ENCODE assay signal across 14 mouse cellular contexts in genomic region chr11:94941121-94941520, GRCm38 (mm10). TPM values are rescaled to one million over a fixed set of nuclear protein-coding genes. Genes with fewer than 3 reads are reported as not detected.
DNase-seq lines count a peak whose midpoint lies in the region; ATAC-seq and TF ChIP-seq lines count a peak whose summit lies in the region.
"Had no signal": no experiment of that assay in that cellular context is flagged by ENCODE, and none has a peak within 500 bp of the region (broad histone marks: within the 10 kb centered on the region; RNA-seq: fewer than 3 reads in every experiment).

No protein-coding gene starts in this region.

- TF ChIP-seq EP300 in stomach, postnatal 0 days (optimal IDR thresholded peaks at IDR 0.05) = no peak

- no peak overlapping the region for H3K4me3 ChIP-seq in kidney, embryonic 14.5 days (ENCODE audit: low read length)
- peak overlapping the region; percentile 19; the same call in 1 of the 2 replicates for H3K4me3 ChIP-seq in thymus, adult 2 months (ENCODE audit: control insufficient read depth, insufficient read depth, low read length)
- H3K4me3 ChIP-seq in stomach, postnatal 0 days (ENCODE audit: low read depth, low read length) = no peak overlapping the region
- no peak overlapping the region for H3K4me3 ChIP-seq in forebrain, embryonic 16.5 days (replicated peaks; ENCODE audit: low read length)

- peaks cover 3% of the 10 kb centered on the region; the same call in 1 of the 2 replicates for H3K27me3 ChIP-seq in kidney, embryonic 14.5 days (ENCODE audit: control insufficient read depth, insufficient read depth, low read length)
- peaks cover 3% of the 10 kb centered on the region; the same call in 1 of the 2 replicates for H3K27me3 ChIP-seq in thymus, adult 2 months (ENCODE audit: control insufficient read depth, insufficient read depth, low read length)
- H3K27me3 ChIP-seq in stomach, postnatal 0 days (ENCODE audit: control insufficient read depth, insufficient read depth, low read length) = no peaks in the 10 kb centered on the region
- H3K27me3 ChIP-seq in forebrain, embryonic 16.5 days (replicated peaks; ENCODE audit: control insufficient read depth, insufficient read depth, low read length) = peaks cover 20% of the 10 kb centered on the region

- H3K4me2 ChIP-seq in kidney, embryonic 14.5 days (replicated peaks; ENCODE audit: low read depth, low read length) = no peak overlapping the region
- H3K4me2 ChIP-seq in stomach, postnatal 0 days (replicated peaks; ENCODE audit: low read depth) = no peak overlapping the region
- H3K4me2 ChIP-seq in forebrain, embryonic 16.5 days (ENCODE audit: low read length) = no peak overlapping the region

- H3K9ac ChIP-seq in kidney, embryonic 14.5 days (ENCODE audit: low read depth, low read length) = no peak overlapping the region
- H3K9ac ChIP-seq in stomach, postnatal 0 days (ENCODE audit: low read length) = no peak overlapping the region
- no peak overlapping the region for H3K9ac ChIP-seq in forebrain, embryonic 16.5 days (replicated peaks; ENCODE audit: low read depth, low read length)

- 51% methylated on average over 9 of the region's 9 CpGs for WGBS in kidney, embryonic 14.5 days
- 35% methylated on average over 9 of the region's 9 CpGs for WGBS in thymus, adult 2 months
- WGBS in stomach, postnatal 0 days = 38% methylated on average over 9 of the region's 9 CpGs
- WGBS in forebrain, embryonic 16.5 days = 42% methylated on average over 9 of the region's 9 CpGs

- H3K4me1 ChIP-seq in kidney, embryonic 14.5 days (ENCODE audit: control insufficient read depth, insufficient read depth, low read length) = 0 out of 2 replicates have a peak, but pooled peaks cover 14% of the 10 kb centered on the region
- H3K4me1 ChIP-seq in thymus, adult 2 months (replicated peaks; ENCODE audit: control insufficient read depth, insufficient read depth, low read length) = peaks cover 7% of the 10 kb centered on the region
- 0 out of 2 replicates have a peak, but pooled peaks cover 2% of the 10 kb centered on the region for H3K4me1 ChIP-seq in stomach, postnatal 0 days (replicated peaks; ENCODE audit: control insufficient read depth, insufficient read depth)
- peaks cover 14% of the 10 kb centered on the region for H3K4me1 ChIP-seq in forebrain, embryonic 16.5 days (replicated peaks; ENCODE audit: control insufficient read depth, insufficient read depth, low read length)

- ATAC-seq in kidney, embryonic 14.5 days (ENCODE audit: low FRiP score, low TSS enrichment) = no peak
- ATAC-seq in stomach, postnatal 0 days (ENCODE audit: low FRiP score, low TSS enrichment) = no peak
- ATAC-seq in forebrain, embryonic 16.5 days = no peak

- no peak for TF ChIP-seq CTCF in thymus, adult 2 months (IDR thresholded peaks at IDR 0.05; ENCODE audit: borderline replicate concordance, control insufficient read depth, extremely low read depth, insufficient read depth, low read length, poor library complexity)
- no peak for TF ChIP-seq CTCF in stomach, postnatal 0 days (IDR thresholded peaks at IDR 0.05; ENCODE audit: low read depth)

- H3K36me3 ChIP-seq in kidney, embryonic 14.5 days (ENCODE audit: control insufficient read depth, insufficient read depth, low read length) = peaks cover 61% of the 10 kb centered on the region
- no peaks in the 10 kb centered on the region for H3K36me3 ChIP-seq in thymus, adult 2 months (ENCODE audit: control insufficient read depth, insufficient read depth, low read length)
- H3K36me3 ChIP-seq in stomach, postnatal 0 days (ENCODE audit: control insufficient read depth, insufficient read depth, low read length) = peaks cover 36% of the 10 kb centered on the region
- H3K36me3 ChIP-seq in forebrain, embryonic 16.5 days (ENCODE audit: control insufficient read depth, insufficient read depth) = no peaks in the 10 kb centered on the region

- peak overlapping the region; percentile 32; the same call in 1 of the 2 replicates for H3K27ac ChIP-seq in kidney, embryonic 14.5 days (ENCODE audit: low read depth, low read length)
- no peak overlapping the region for H3K27ac ChIP-seq in thymus, adult 2 months (ENCODE audit: control insufficient read depth, insufficient read depth, low read length)
- H3K27ac ChIP-seq in stomach, postnatal 0 days (replicated peaks) = peak overlapping the region; percentile 58; the same call in 1 of the 2 replicates
- no peak overlapping the region for H3K27ac ChIP-seq in forebrain, embryonic 16.5 days (ENCODE audit: low read length)

- no peak for DNase-seq in kidney, adult 18-20 months
- DNase-seq in thymus, adult 2 months = no peak
- DNase-seq in thymus, postnatal 14 days = no peak
- DNase-seq in induced T-regulatory cell, adult 2 months (ENCODE audit: low read depth) = peak; percentile 14
- DNase-seq in stomach, postnatal 0 days (ENCODE audit: low spot score) = no peak
- DNase-seq in urinary bladder, postnatal 36 days (ENCODE audit: low spot score in 2 of 2) = no peak
- DNase-seq: cerebellum, adult 18-20 months; heart, postnatal 4 days; kidney, adult 11 months; lung, adult 2 months had no signal

- TF ChIP-seq POLR2A in thymus, adult 2 months (IDR thresholded peaks at IDR 0.05; ENCODE audit: control insufficient read depth, extremely low read depth, insufficient read depth, low read length, poor library complexity) = no peak

- no peaks in the 10 kb centered on the region for H3K9me3 ChIP-seq in kidney, embryonic 14.5 days (ENCODE audit: control insufficient read depth, low read length)
- H3K9me3 ChIP-seq in stomach, postnatal 0 days (ENCODE audit: control insufficient read depth, low read length) = no peaks in the 10 kb centered on the region
- no peaks in the 10 kb centered on the region for H3K9me3 ChIP-seq in forebrain, embryonic 16.5 days (ENCODE audit: control insufficient read depth, low read length)

RNA-seq across cellular contexts. Expression of gene Col1a1, which starts 5.1 kb away (rescaled TPM):
- polyA plus RNA-seq in kidney, embryonic 14.5 days (2014; fragmentation: Nextera tagmentation; extraction: Ambion mirVana) = 248 and 380 TPM in 2 replicates
- 11.9 and 18.7 TPM in 2 replicates for polyA plus RNA-seq in thymus, adult 2 months (2012; rRNA removed)
- 816 and 869 TPM in 2 replicates for polyA plus RNA-seq in stomach, postnatal 0 days (2015; fragmentation: Nextera tagmentation; extraction: Ambion mirVana)
- 45.0 and 166 TPM in 2 replicates for polyA plus RNA-seq in forebrain, embryonic 16.5 days (2015; fragmentation: Nextera tagmentation; extraction: Ambion mirVana)

RNA-seq across cellular contexts. Expression of gene Hils1, which starts 26.3 kb away (rescaled TPM):
- not detected in 2 replicates for polyA plus RNA-seq in kidney, embryonic 14.5 days (2014; fragmentation: Nextera tagmentation; extraction: Ambion mirVana)
- 0.12 TPM in 1 of 2 replicates, not detected in the other for polyA plus RNA-seq in thymus, adult 2 months (2012; rRNA removed)
- polyA plus RNA-seq in stomach, postnatal 0 days (2015; fragmentation: Nextera tagmentation; extraction: Ambion mirVana) = not detected in 2 replicates
- polyA plus RNA-seq in forebrain, embryonic 16.5 days (2015; fragmentation: Nextera tagmentation; extraction: Ambion mirVana) = not detected in 2 replicates
- polyA plus RNA-seq: cortical plate, adult 2 months; lung, adult 2 months; thymus, postnatal 0 days had no signal

RNA-seq across cellular contexts. Expression of gene Sgca, which starts 35.0 kb away (rescaled TPM):
- 0.24 TPM in 1 of 2 replicates, not detected in the other for polyA plus RNA-seq in kidney, embryonic 14.5 days (2014; fragmentation: Nextera tagmentation; extraction: Ambion mirVana)
- polyA plus RNA-seq in thymus, adult 2 months (2012; rRNA removed) = 6.3 and 59.1 TPM in 2 replicates
- polyA plus RNA-seq in stomach, postnatal 0 days (2015; fragmentation: Nextera tagmentation; extraction: Ambion mirVana) = 0.47 and 0.80 TPM in 2 replicates
- polyA plus RNA-seq in forebrain, embryonic 16.5 days (2015; fragmentation: Nextera tagmentation; extraction: Ambion mirVana) = 0.19 and 0.58 TPM in 2 replicates

RNA-seq across cellular contexts. Expression of gene Ppp1r9b, which starts 49.7 kb away (rescaled TPM):
- polyA plus RNA-seq in kidney, embryonic 14.5 days (2014; fragmentation: Nextera tagmentation; extraction: Ambion mirVana) = 12.0 and 14.6 TPM in 2 replicates
- 112 and 127 TPM in 2 replicates for polyA plus RNA-seq in thymus, adult 2 months (2012; rRNA removed)
- polyA plus RNA-seq in stomach, postnatal 0 days (2015; fragmentation: Nextera tagmentation; extraction: Ambion mirVana) = 4.9 and 5.4 TPM in 2 replicates
- 22.0 and 22.4 TPM in 2 replicates for polyA plus RNA-seq in forebrain, embryonic 16.5 days (2015; fragmentation: Nextera tagmentation; extraction: Ambion mirVana)

Comparison
In these comparisons a context has a peak if more than half of its experiments do, and no peak if none do; other contexts are left out.
1. H3K27ac ChIP-seq: peak in kidney, embryonic 14.5 days (single experiment) and stomach, postnatal 0 days (single experiment); none in thymus, adult 2 months (single experiment) and forebrain, embryonic 16.5 days (single experiment).